Mouse (Mus musculus) spleen, postnatal 0 days (tissue): ENCODE results near the gene Snapc4. TPM values are rescaled to one million over a fixed set of nuclear protein-coding genes. Genes with fewer than 3 reads are reported as not detected.

Experiments used
- polyA plus RNA-seq: library from polyadenylated mRNA; unstranded; fragments of >200 nt; fragmentation: Nextera tagmentation; extraction: Ambion mirVana; gene quantifications from 2 replicates; pipeline ENCODE4 v1.2.1, GENCODE M21; 2015

Gene Snapc4
- polyA plus RNA-seq = 11.6 and 12.7 TPM in 2 replicates

GRCm38 (mm10) chr2:26380131-26380771 is at the start of gene Snapc4:
Snapc4 (minus strand) TSS chr2:26380653.

GRCm38 (mm10) chr2:26408515-26409356 is 28.3 kb upstream of the Snapc4 start, which contains the start of gene Inpp5e:
Inpp5e (minus strand) TSS chr2:26409203.

GRCm38 (mm10) chr2:26389154-26389690 is 8.8 kb upstream of the Snapc4 start, which contains the start of the genes Entr1 and Pmpca:
Entr1 (minus strand) TSS chr2:26389316.
Pmpca (plus strand) TSS chr2:26389339.

GRCm38 (mm10) chr2:26360772-26361171 is 19.7 kb downstream of the Snapc4 start, which contains the start of gene Card9:
Card9 (minus strand) TSS chr2:26360918.

GRCm38 (mm10) chr2:26351358-26352290 is 28.8 kb downstream of the Snapc4 start, which contains the start of gene Dnlz:
Dnlz (minus strand) TSS chr2:26352110.

GRCm38 (mm10) chr2:26315072-26315924 is 65.2 kb downstream of the Snapc4 start, which contains the start of gene Gpsm1:
Gpsm1 (plus strand) TSS chr2:26315515.

Other genes with a start within 250 kb of the Snapc4 start
- not detected in 2 replicates for gene Lhx3, start 172.4 kb downstream of the Snapc4 start, polyA plus RNA-seq
- gene Qsox2, start 143.1 kb downstream of the Snapc4 start, polyA plus RNA-seq = 5.7 and 7.0 TPM in 2 replicates
- gene Ccdc187, start 86.1 kb downstream of the Snapc4 start, polyA plus RNA-seq = 0.04 and 0.07 TPM in 2 replicates
- gene Gpsm1, start 65.1 kb downstream of the Snapc4 start, polyA plus RNA-seq = 5.4 and 7.8 TPM in 2 replicates
- gene Dnlz, start 28.5 kb downstream of the Snapc4 start, polyA plus RNA-seq = 8.7 and 10.4 TPM in 2 replicates
- 4.3 and 6.3 TPM in 2 replicates for gene Card9, start 19.7 kb downstream of the Snapc4 start, polyA plus RNA-seq
- 46.8 and 53.6 TPM in 2 replicates for gene Entr1, start 8.7 kb upstream of the Snapc4 start, polyA plus RNA-seq
- 52.7 and 58.0 TPM in 2 replicates for gene Pmpca, start 8.7 kb upstream of the Snapc4 start, polyA plus RNA-seq
- 7.2 and 7.6 TPM in 2 replicates for gene Inpp5e, start 28.6 kb upstream of the Snapc4 start, polyA plus RNA-seq
- 5.8 and 7.5 TPM in 2 replicates for gene Sec16a, start 64.6 kb upstream of the Snapc4 start, polyA plus RNA-seq
- gene Notch1, start 136.0 kb upstream of the Snapc4 start, polyA plus RNA-seq = 5.6 and 8.1 TPM in 2 replicates
- 115 and 142 TPM in 2 replicates for gene Egfl7, start 199.4 kb upstream of the Snapc4 start, polyA plus RNA-seq
- gene Gm20532, start 206.0 kb upstream of the Snapc4 start, polyA plus RNA-seq = not detected in 2 replicates
- gene Agpat2, start 223.8 kb upstream of the Snapc4 start, polyA plus RNA-seq = 19.3 and 24.1 TPM in 2 replicates
- 3.2 and 4.7 TPM in 2 replicates for gene Fam69b, start 247.8 kb upstream of the Snapc4 start, polyA plus RNA-seq